Mouse (Mus musculus) cerebellum, postnatal 4 days (tissue): ENCODE measurements around the gene Fanci.

Experiments used
- DNase-seq, 2 experiments: peaks; one replicate each; pipeline ENCODE4 v3.0.0; 2022; ENCODE audit warnings: low spot score in 2 of 2, mixed read lengths in 1 of 2

Gene Fanci

DNA sequence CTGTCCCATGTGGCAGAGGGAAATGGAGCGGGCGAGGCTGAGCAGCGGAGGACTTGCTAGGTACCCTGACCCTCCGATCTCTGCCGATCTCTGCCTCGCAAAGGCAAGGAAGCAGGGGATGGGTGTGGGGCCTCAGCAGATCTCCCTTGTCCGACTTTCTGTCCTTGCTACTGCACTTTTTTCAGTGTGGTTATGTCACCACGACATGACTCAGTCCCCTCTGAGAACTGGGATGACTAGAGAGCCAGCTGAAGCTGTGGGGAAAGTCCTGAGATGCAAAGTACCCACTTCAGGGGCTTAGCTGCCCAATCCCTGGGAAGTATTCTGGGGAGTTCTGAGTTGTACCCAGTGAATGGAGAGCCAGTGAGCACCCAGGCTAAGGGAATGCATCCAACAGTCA, 4.6 kb upstream of the Fanci start:
- DNase-seq, result no peak

DNA sequence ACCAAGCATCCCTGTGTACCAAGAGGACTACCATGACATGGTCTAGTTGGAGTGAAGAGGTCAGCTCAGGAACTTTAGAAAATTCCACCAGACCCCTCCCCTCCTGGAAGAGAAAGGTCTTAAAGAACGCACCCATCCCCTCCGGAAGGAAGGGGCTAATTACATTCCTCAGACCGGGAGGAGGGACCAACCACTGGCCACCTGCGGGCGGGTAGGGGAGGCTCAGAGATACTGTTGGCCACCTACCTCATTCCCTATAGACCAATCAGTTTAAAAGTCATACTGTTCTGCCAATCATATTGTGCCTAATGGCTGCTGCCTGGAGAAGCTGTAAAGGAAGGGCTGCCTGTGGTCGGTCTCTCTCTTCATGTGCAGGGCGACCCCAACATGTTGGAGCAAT, 3.7 kb upstream of the Fanci start:
- DNase-seq, result no peak

DNA sequence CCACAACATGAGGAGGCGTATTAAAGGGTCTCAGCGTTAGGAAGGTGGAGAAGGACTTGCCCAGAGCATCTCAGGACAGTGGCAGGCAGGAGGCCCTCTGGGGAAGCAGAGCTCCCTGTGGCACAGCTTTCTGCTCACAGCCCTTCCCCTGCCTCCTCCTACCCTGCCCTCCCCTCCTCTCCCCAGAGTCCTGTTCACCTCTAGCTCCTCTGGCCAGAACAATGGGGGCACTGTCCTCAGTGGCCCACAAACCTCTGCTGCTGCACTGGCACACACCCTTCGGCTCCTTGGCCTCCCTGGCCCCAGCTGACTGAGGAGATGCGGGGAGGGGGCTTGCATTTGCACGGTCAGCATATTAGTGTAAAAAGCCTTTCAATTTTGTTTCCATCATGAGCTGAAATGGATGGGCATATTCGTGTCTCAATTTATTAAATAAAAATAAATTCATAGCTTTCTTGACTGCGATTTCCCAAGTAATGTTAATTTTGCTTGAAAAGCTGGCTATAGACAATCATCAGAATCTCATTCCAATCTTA, 3.0 kb upstream of the Fanci start:
- no peak for DNase-seq

DNA sequence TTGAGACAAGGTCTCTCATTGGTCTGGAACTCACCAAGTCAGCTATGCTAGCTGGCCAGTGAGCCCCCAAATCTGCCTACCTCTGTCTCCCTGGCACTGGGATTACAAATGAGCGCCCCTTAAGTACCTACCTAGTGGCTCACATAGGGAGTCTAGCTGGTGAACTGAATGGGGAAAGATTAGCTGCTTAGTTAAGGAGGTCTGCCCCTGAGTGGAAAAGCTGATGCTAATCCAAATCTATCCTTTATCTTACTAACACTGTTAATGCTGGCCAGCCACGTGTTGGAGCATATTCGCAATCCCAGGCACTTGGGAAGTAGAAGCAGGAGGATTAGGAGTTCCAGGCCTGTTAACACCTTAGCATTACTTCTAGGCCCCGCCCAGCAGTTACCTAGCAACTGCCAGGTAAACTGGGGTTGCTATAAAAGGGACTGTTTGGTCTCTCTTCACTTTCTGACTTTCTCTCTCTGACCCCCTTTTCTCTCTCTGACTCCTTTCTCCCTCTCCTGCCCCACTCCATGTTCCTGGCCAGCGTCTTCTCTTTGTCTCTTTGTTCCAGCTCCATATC, 1.5 kb upstream of the Fanci start:
- no peak for DNase-seq

DNA sequence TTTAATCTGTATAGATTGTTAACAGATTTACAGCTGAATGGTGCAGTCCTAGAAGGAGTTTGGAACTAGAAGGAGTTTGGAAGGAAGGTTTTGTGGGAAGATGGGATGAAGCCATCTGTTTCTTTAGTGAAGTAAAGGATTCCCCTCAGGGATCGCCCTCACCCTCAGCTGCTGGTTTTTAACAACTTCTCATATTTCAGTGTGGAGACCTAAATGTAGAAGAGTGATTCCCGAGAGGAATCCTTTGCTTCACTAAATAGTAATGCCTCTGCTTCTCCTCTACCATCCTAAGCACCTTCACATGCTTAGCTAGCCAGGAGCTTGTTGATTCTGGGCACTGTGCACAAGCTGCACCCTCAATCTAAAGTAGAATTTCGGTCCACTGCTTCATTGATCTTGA, 258 bp upstream of the Fanci start:
- no peak for DNase-seq

DNA sequence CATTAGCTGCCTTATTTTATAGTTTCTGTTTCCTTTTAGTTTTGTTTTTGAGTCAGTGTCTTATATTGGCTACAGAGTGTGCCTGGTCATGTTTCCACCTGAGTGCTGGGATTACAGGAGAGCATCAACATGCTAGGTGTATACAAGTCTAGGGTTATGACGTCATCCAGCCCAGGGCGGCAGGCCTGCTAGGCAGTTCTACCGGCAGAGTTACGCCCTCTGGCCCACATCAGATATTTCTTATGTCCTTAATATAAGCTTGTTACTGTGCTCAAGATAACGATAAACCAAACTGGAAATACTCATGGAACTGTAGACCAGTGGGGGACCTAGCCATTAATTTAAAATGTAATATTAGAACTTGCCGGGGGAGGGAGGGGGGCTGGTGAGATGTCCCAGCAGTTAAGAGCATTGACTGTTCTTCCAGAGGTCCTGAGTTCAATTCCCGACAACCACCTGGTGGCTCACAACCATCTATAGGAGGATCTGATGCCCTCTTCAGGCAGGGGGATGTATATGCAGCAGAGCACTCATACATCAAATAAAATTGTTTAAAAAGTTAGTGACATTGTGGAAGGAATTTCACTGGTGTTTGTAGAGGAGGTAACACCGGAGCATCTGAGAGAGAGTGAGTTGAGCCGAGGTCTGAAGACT, 1.3 kb downstream of the Fanci start:
- DNase-seq, result no peak

DNA sequence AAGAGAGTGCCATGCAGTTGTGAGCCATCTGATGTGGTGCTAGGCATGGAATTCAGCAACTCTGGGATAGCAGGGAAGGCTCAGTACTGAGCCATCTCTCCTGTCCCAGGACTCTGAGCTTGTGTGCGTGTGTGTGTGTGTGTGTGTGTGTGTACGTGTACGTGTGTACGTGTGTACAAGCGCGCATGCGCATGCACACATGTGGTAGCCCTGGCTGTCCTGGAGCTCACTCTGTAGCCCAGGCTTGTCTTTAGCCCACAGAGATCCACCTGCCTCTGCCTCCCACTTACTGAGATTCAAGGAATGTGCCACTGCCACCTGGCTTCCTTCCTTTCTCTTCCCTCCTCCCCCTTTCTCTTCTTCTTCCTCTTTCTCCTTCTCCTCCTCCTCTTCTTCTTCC, 2.2 kb downstream of the Fanci start:
- no peak for DNase-seq

DNA sequence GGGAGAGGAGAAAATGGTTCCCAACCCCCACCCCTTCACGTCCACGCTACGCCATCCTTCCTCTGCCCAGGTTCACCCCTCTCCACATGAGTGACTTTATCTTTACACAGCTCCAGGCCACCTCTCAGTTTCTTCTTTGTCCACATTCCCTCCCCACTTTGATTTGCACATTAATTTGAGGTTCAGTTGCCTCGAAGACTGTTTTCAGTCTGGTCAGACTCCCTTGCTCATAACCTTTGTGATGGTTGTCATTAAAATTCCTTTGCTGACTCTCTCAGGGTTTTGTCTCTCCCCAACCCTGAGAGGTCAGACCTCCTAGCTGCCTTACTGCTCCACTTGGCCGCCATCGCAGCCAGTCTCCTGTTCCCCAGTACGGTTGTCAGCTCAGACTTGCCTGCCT, 2.9 kb downstream of the Fanci start:
- DNase-seq, result no peak

DNA sequence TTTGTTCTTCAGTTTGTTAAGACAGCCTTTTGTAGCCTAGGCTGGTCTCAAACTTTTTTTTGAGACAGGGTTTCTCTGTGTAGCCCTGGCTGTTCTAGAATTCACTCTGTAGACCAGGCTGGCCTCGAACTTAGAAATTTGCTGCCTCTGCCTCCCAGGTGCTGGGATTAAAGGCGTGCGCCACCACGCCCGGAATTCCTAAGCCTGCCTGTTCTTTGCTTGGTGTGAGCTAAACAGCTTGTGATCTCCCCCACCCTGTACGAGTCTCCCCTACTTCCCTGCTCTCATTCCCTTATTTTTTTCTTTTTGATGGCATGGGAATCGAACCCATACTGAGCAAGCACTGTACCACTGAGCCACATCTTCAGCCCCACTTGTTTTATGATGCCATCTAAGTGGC, 3.5 kb downstream of the Fanci start:
- DNase-seq, result no peak

DNA sequence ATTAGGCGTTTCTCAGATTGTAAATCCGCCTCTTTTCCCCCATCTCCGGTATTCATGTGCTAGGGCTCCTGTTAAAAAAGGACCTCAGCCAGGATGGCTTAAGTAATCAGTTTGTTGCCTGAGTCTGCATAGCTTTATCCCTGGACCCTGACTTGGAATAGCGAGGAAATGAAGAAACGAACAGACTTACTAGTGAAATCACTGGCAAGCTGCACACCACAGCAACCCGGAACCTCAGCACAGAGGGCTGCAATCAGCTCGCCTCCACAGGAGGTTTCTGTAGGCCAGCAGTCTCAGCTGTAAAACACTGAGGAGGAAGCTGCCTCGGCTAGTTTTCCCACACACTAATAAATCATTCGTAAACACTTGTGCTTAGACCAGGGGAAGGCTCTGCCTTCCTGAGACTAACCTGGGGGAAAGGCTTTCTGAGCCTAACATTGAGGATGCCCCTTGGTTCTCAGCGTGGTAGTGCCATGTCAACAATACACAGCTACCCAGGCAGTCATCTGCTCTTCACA, 5.8 kb downstream of the Fanci start:
- DNase-seq, result no peak

DNA sequence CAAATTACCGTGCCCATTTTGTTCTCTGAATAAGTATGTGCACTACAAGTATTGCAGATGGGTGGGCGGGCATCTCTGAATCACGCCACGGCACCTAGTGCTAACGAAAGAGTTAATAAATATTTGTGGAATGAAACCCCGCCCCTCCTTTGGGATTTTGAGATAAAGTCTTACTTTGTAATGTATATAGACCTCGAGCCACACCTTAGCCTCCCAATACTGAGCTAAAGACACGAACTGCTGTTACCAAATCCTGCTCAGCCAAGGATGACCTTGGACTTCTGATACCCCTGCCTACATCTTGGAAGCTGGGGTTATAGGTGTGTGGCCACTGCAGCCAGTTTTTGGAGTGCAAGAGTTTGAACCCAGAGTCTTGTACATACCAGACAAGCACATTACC, 6.7 kb downstream of the Fanci start:
- no peak for DNase-seq

DNA sequence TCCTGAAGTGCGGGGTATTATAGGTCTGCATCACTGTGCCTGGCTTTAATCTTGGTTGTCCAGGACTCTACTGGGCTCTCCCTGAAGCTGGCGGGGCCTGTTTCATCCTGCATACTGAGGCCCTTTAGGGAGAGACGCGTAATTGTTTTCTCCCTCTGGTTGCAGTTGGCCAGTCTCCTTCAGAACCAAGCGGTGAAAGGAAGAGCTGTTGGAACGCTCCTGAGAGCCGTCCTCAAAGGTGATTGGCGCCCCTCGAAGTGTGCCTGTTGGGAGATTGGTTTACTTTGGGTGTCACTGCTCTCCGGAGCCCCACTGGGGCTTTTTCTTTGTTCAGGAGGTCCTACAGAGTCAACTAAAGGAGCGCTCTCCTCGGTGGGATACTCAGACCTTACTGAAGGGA, 7.2 kb downstream of the Fanci start:
- DNase-seq, result no peak

DNA sequence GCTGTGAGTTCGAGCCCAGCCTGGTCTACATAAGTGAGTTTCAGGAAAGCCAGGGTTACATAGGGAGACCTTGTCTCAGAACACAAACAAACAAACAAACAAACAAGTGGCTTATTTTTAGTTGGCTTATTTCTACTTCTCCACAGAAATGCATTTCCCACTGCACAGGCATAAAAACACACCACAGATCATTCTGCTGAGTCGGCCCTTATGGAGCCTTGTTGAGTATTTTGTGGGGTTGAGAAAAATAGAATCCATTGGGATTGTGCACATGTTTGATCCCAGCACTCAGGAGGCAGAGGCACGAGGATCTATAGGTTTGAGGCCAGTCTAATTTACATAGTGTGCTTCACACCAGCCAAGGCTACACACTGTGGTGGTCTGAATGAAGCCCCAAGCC, 8.6 kb downstream of the Fanci start:
- no peak for DNase-seq

DNA sequence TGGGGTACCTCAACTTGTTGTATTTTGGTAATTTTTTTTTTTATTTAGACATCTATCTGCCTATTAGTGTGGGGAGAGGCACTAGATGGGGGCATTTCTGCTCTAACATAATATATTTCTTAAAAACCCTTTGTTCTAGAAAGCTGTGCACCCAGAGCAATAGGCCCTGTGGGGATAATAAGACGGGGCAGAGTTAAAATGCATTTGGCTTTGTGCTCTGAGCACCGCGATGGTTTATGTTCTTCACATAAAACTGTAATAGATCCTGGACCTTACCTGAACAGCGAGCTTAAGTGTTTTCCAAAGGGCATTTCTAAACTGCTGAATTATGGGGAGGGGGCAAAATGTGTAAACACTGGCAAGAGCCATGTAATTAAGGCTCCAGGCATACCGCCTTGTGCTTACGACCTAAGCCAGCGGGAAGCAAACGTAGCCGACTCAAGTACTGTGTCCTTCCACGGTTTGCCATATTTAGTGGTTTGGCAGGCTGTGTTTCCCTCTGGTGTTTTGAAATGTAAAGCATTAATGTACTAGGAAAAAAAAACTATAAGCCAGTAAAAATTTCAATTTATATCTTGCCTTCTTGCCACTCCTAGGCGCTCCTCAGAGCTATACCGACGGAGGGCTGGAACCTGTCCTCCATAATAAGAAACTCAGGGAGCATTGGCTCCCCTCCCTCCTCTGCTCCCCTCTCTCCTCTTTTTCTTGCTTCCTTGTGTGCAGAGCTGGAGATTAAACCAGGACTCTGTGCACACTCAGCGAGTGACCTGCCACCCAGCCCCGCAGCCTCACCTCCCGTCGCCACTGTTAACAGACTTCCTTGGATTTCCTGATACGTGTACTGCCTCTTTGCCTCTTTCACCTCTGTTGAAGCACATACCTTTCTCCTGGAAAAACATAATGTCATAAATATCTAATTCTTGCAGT, 23.0 kb downstream of the Fanci start:
- DNase-seq, result no peak

DNA sequence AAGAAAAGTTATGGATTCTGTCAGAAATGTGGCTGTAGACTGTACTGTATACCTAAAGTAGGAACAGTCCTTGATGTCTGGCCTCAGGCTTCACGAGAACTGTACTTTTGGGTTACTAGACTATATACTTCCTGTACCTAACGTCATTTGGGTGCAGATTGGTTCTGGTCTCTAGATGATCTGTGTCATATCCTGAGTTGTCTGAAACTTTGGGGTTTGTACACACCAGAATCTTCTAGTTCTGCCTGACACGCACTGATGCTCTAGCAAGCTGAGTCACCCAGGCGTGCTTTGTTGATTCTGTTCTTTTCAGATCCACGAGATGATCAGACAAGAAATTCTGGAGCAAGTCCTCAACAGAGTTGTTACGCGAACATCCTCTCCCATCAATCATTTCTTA, 28.2 kb downstream of the Fanci start:
- no peak for DNase-seq

DNA sequence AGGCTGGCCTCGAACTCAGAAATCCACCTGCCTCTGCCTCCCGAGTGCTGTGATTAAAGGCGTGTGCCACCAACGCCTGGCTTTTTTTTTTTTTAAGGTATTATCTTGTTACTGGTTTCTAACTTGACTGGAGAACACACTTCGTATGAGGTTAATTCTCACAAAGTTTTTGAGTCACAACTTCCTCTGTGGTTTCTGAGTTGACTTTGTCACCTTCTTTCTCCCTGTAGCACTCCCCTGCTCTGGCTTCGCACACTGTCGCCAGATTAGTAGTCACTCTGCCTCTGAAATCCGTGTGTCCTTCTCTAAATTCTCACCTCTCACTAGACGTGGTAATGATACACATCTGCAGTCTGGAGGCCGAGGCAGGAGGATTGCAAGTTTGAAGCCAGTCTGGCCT, 31.1 kb downstream of the Fanci start:
- no peak for DNase-seq

DNA sequence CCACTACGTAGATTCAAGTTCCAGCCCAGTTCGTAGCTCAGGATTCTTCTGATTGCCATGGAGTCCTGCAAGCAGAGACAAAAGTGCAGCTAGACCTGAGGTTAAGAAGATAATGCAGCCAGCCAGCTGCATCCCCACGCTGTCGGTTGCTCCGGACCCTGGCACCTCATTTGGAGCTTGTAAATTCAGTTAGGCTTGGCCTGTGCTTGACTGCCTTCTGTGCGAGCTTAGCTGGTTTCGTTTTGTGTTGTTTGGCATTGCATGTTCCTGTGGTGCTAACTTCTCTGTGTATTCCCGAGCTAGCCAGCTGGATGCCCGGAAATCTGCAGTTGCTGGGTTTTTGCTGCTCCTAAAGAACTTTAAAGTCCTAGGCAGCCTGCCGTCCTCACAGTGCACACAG, 34.1 kb downstream of the Fanci start:
- no peak for DNase-seq

DNA sequence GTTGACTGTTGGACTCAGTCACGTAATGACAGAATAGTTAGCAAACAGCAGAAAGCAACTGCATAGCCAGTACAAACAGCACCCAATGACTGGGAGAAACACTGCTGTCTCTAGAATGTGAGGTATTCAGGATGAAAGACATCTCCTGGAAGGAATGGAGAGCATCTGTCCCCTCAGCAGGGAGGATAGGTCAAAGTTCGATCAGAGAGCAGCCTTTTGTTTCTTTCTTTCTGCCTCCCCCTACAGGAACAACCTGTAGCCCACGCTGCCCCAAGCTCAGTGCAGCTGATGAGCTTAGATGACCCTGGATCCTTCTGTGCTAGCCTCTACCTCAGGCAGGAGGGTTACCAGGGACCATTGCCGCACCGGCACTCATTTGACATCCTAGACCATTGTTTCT, 36.5 kb downstream of the Fanci start:
- DNase-seq, result no peak

DNA sequence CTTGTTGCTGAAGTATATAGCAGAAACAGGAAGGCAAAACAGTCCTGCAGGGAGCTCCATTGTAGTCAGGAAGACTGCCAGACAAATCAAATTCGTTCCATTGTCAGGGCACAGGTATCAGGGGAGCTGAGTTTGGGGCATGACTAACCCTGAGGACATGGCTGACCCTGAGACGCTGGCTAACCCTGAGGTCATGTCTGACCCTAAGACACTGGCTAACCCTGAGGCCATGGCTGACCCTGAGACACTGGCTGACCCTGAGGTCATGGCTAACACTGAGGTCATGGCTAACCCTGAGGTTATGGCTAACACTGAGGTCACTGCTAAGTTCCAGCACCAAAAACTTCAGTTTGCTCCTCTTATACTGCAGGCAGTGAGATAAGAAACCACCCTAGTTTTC, 48.3 kb downstream of the Fanci start:
- DNase-seq, result no peak

DNA sequence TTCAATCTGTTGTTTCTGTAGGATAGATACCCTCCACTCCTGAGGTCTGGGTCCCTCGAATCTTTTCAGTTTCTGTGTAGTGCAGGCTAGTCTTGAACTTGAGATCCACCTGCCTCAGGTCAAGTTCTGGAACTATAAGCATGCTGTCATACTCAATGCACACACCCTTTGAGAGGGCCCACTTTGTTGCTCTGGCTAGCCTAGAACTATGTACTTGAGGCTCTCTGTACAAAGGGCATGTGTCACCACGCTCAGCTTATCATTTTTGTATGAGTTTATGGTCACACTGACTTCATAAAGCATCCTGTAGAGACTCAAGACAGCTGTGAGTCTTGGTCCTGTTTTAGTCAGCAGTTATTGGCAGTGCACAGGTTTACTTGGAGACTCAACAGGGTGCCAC, 55.3 kb downstream of the Fanci start:
- no peak for DNase-seq

DNA sequence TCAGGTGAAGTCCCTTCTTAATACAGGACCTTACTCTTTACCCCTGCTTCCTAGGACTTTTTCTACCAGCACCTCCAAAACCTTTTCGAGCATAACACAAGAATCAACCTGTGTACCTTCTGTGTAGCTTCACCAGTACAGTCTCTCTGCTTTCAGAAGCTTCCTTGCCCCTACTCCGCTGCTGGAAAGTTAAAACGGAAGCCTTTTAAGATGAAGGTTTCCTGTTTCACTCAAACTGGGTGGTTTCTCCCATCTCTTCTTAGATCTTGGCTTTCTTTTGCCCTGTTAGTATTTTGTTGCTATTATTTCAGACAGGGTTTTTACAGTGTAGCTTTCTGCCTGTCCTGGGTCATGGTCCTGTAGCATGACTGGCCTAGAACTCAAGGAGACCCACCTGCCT, 55.8 kb downstream of the Fanci start:
- no peak for DNase-seq

DNA sequence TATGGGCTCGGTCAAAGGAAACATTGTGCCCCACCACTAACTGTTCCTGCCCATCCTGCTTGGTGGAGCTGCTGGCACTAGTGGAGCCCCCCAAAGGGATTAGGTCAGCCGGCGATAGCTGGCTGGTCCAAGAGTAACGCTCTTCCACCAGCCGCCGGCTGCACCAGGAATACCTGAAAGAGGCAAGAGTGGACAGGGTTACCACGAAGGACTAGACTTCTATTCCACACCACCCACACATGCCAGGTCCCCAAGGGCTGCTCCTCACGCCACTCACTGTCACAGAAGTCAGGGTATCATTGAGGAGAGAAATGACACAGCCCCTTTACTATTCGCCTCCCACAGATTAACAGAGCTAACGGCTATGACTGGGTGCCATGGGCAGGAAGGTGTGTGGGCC, 70.0 kb downstream of the Fanci start:
- DNase-seq, result no peak
